Mouse (Mus musculus): ENCODE data around the gene Clip2. TPM values are rescaled to one million over a fixed set of nuclear protein-coding genes. Genes with fewer than 3 reads are reported as not detected.

The Clip2 gene
- polyA plus RNA-seq, 1 experiment, result 14.2 TPM

- Histone ChIP-seq H3K4me2 (ENCODE audit: low read depth) (peak overlapping the region; percentile 86), H3K27me3 (ENCODE audit: control insufficient read depth, insufficient read depth, insufficient read length) (no peaks in the 10 kb centered on the region), H3K36me3 (ENCODE audit: control insufficient read depth, insufficient read depth) (no peaks in the 10 kb centered on the region), H3K4me3 (peak overlapping the region; percentile 56), H3K79me2 (ENCODE audit: control insufficient read depth, insufficient read depth) (peaks cover 37% of the 10 kb centered on the region), H3ac (ENCODE audit: control insufficient read depth, insufficient read length) (peak overlapping the region; percentile 44)
- TF ChIP-seq MYOD1 (IDR thresholded peaks at IDR 0.05; ENCODE audit: control insufficient read depth in 1 of 3, insufficient read length in 2 of 3, low read depth in 2 of 3), result no peak
- no peak for TF ChIP-seq E2F4 (IDR thresholded peaks at IDR 0.05; ENCODE audit: insufficient read depth)
- no peak for TF ChIP-seq POLR2A (IDR thresholded peaks at IDR 0.05; ENCODE audit: insufficient read length, low read depth)
- no peak for TF ChIP-seq TCF3 (IDR thresholded peaks at IDR 0.05; ENCODE audit: insufficient read length, low read depth)
- TF ChIP-seq MAX (IDR thresholded peaks at IDR 0.05; ENCODE audit: low read depth), result no peak
- TF ChIP-seq POLR2AphosphoS2 (IDR thresholded peaks at IDR 0.05; ENCODE audit: insufficient read length, low read depth), result no peak
- TF ChIP-seq MYOG (IDR thresholded peaks at IDR 0.05; ENCODE audit: control insufficient read depth in 1 of 3, insufficient read depth in 1 of 3, insufficient read length in 2 of 3, low read depth in 2 of 3), result no peak
- TF ChIP-seq SRF (IDR thresholded peaks at IDR 0.05; ENCODE audit: control insufficient read depth, insufficient read length, low read depth), result no peak
- TF ChIP-seq REST (IDR thresholded peaks at IDR 0.05; ENCODE audit: insufficient read depth, insufficient read length), result no peak
- no peak for TF ChIP-seq USF1 (IDR thresholded peaks at IDR 0.05; ENCODE audit: low read depth)
- no peak for TF ChIP-seq CEBPB (IDR thresholded peaks at IDR 0.05; ENCODE audit: insufficient read depth, poor library complexity, severe bottlenecking)
- TF ChIP-seq TCF12 (IDR thresholded peaks at IDR 0.05; ENCODE audit: insufficient read depth, poor library complexity, severe bottlenecking), result no peak
Measured at GRCm38 (mm10) chr5:134551233-134552109, 763 bp downstream of the Clip2 start.

- TF ChIP-seq MYOD1 (IDR thresholded peaks at IDR 0.05; ENCODE audit: control insufficient read depth in 1 of 3, insufficient read length in 2 of 3, low read depth in 2 of 3), result no peak
- TF ChIP-seq USF1 (IDR thresholded peaks at IDR 0.05; ENCODE audit: low read depth), result peak; percentile 2
- TF ChIP-seq POLR2A (IDR thresholded peaks at IDR 0.05; ENCODE audit: insufficient read length, low read depth), result no peak
- no peak for TF ChIP-seq MYOG (IDR thresholded peaks at IDR 0.05; ENCODE audit: control insufficient read depth in 1 of 3, insufficient read depth in 1 of 3, insufficient read length in 2 of 3, low read depth in 2 of 3)
- Histone ChIP-seq H3K36me3 (ENCODE audit: control insufficient read depth, insufficient read depth) (no peaks in the 10 kb centered on the region), H3K27me3 (ENCODE audit: control insufficient read depth, insufficient read depth, insufficient read length) (no peaks in the 10 kb centered on the region), H3ac (ENCODE audit: control insufficient read depth, insufficient read length) (peak overlapping the region; percentile 44), H3K4me3 (peak overlapping the region; percentile 56), H3K4me2 (ENCODE audit: low read depth) (peak overlapping the region; percentile 86), H3K79me2 (ENCODE audit: control insufficient read depth, insufficient read depth) (peaks cover 43% of the 10 kb centered on the region)
Measured at GRCm38 (mm10) chr5:134550836-134551232, 1.4 kb downstream of the Clip2 start.

GRCm38 (mm10) chr5:134549640-134550168 is 2.5 kb downstream of the Clip2 start:
- no peak for TF ChIP-seq TCF3 (IDR thresholded peaks at IDR 0.05; ENCODE audit: insufficient read length, low read depth)
- no peak for TF ChIP-seq USF1 (IDR thresholded peaks at IDR 0.05; ENCODE audit: low read depth)
- TF ChIP-seq POLR2A (IDR thresholded peaks at IDR 0.05; ENCODE audit: insufficient read length, low read depth), result no peak
- no peak for TF ChIP-seq MAX (IDR thresholded peaks at IDR 0.05; ENCODE audit: low read depth)
- no peak for TF ChIP-seq SRF (IDR thresholded peaks at IDR 0.05; ENCODE audit: control insufficient read depth, insufficient read length, low read depth)
- no peak for TF ChIP-seq MYOG (IDR thresholded peaks at IDR 0.05; ENCODE audit: control insufficient read depth in 1 of 3, insufficient read depth in 1 of 3, insufficient read length in 2 of 3, low read depth in 2 of 3)
- TF ChIP-seq CEBPB (IDR thresholded peaks at IDR 0.05; ENCODE audit: insufficient read depth, poor library complexity, severe bottlenecking), result no peak
- no peak for TF ChIP-seq TCF12 (IDR thresholded peaks at IDR 0.05; ENCODE audit: insufficient read depth, poor library complexity, severe bottlenecking)
- TF ChIP-seq MYOD1 (IDR thresholded peaks at IDR 0.05; ENCODE audit: control insufficient read depth in 1 of 3, insufficient read length in 2 of 3, low read depth in 2 of 3), result no peak
- TF ChIP-seq E2F4 (IDR thresholded peaks at IDR 0.05; ENCODE audit: insufficient read depth), result no peak
- no peak for TF ChIP-seq REST (IDR thresholded peaks at IDR 0.05; ENCODE audit: insufficient read depth, insufficient read length)
- TF ChIP-seq POLR2AphosphoS2 (IDR thresholded peaks at IDR 0.05; ENCODE audit: insufficient read length, low read depth), result no peak
- no peaks in the 10 kb centered on the region for H3K36me3 ChIP-seq (ENCODE audit: control insufficient read depth, insufficient read depth)
- no peak overlapping the region for H3K4me3 ChIP-seq
- H3ac ChIP-seq (ENCODE audit: control insufficient read depth, insufficient read length), result no peak overlapping the region
- no peak overlapping the region for H3K4me2 ChIP-seq (ENCODE audit: low read depth)
- no peaks in the 10 kb centered on the region for H3K27me3 ChIP-seq (ENCODE audit: control insufficient read depth, insufficient read depth, insufficient read length)
- peaks cover 48% of the 10 kb centered on the region for H3K79me2 ChIP-seq (ENCODE audit: control insufficient read depth, insufficient read depth)

GRCm38 (mm10) chr5:134548306-134548705 is 3.9 kb downstream of the Clip2 start:
- no peak overlapping the region for H3K4me3 ChIP-seq
- H3K4me2 ChIP-seq (ENCODE audit: low read depth), result no peak overlapping the region
- TF ChIP-seq TCF3 (IDR thresholded peaks at IDR 0.05; ENCODE audit: insufficient read length, low read depth) (no peak), CEBPB (IDR thresholded peaks at IDR 0.05; ENCODE audit: insufficient read depth, poor library complexity, severe bottlenecking) (no peak), SRF (IDR thresholded peaks at IDR 0.05; ENCODE audit: control insufficient read depth, insufficient read length, low read depth) (no peak)
- no peak overlapping the region for H3ac ChIP-seq (ENCODE audit: control insufficient read depth, insufficient read length)
- no peaks in the 10 kb centered on the region for H3K36me3 ChIP-seq (ENCODE audit: control insufficient read depth, insufficient read depth)
- no peaks in the 10 kb centered on the region for H3K27me3 ChIP-seq (ENCODE audit: control insufficient read depth, insufficient read depth, insufficient read length)
- H3K79me2 ChIP-seq (ENCODE audit: control insufficient read depth, insufficient read depth), result peaks cover 48% of the 10 kb centered on the region

GRCm38 (mm10) chr5:134546790-134547189 is 5.4 kb downstream of the Clip2 start:
- no peak overlapping the region for H3ac ChIP-seq (ENCODE audit: control insufficient read depth, insufficient read length)
- H3K79me2 ChIP-seq (ENCODE audit: control insufficient read depth, insufficient read depth), result peaks cover 48% of the 10 kb centered on the region
- TF ChIP-seq REST (IDR thresholded peaks at IDR 0.05; ENCODE audit: insufficient read depth, insufficient read length) (no peak), POLR2A (IDR thresholded peaks at IDR 0.05; ENCODE audit: insufficient read length, low read depth) (no peak), TCF12 (IDR thresholded peaks at IDR 0.05; ENCODE audit: insufficient read depth, poor library complexity, severe bottlenecking) (no peak), USF1 (IDR thresholded peaks at IDR 0.05; ENCODE audit: low read depth) (no peak), POLR2AphosphoS2 (IDR thresholded peaks at IDR 0.05; ENCODE audit: insufficient read length, low read depth) (no peak), E2F4 (IDR thresholded peaks at IDR 0.05; ENCODE audit: insufficient read depth) (no peak)
- no peak overlapping the region for H3K4me3 ChIP-seq
- H3K27me3 ChIP-seq (ENCODE audit: control insufficient read depth, insufficient read depth, insufficient read length), result no peaks in the 10 kb centered on the region
- no peak overlapping the region for H3K4me2 ChIP-seq (ENCODE audit: low read depth)
- no peaks in the 10 kb centered on the region for H3K36me3 ChIP-seq (ENCODE audit: control insufficient read depth, insufficient read depth)
